Mouse (Mus musculus): ENCODE results near the gene Nek7. TPM values are rescaled to one million over a fixed set of nuclear protein-coding genes. Genes with fewer than 3 reads are reported as not detected.

Nek7 gene
- 16.6 and 16.7 TPM in 2 replicates for polyA plus RNA-seq (2015; fragmentation: Nextera tagmentation; extraction: Ambion mirVana)

DNA sequence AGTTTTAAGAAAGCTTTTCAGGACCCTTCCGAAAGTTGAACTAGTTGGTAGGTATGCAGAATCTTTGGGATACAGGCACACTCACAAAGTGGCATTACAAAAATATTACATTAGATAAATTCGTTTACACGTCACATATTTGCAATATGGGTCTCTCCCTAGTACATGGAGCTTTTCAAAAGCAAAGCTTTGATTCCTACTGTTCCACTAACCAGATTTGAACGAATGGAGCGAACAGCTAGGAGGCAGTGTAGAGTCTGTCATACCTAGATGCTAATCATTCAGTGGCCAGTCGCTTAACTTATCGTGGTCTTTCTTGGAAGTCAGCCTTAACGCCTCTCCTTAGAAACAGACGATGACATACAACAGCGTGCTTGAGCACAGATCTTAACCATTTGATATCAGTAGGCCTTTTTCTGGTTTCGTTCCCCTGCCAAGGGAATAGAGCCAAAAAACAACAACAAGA lies at the start of gene Nek7:
Gene Nek7, minus strand, starts transcription at position 146 of the 466 bp plus-strand sequence.
- no peak for ATAC-seq
- WGBS: 6% methylated on average over 11 of the region's 11 CpGs

DNA sequence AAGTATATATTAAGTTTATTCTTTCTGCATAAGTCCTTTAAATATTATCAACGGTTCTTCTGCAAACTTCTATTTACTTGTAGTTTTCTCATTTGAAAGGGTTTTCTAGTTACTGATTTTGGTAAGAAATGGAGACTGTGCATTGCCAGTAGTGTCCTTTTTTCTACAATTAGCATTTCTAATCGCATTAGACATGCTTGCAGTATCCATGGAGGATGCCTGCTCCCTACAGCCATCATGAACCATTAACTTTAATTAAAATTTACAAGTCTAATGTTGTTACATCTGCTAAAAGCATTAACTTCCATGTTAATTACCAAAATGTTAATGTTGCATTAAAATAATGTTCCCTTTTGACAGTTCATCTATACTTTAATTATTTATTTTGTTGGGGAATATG lies 42.4 kb upstream of the Nek7 start:
- Histone ChIP-seq H3K4me3 (ENCODE audit: low read depth, low read length) (no peak overlapping the region), H3K4me2 (replicated peaks; ENCODE audit: low read depth) (no peak overlapping the region), H3K27ac (ENCODE audit: low read depth, low read length) (no peak overlapping the region), H3K4me1 (replicated peaks; ENCODE audit: control insufficient read depth, insufficient read depth, low read length) (no peaks in the 10 kb centered on the region), H3K27me3 (replicated peaks; ENCODE audit: control insufficient read depth, insufficient read depth, low read length) (no peaks in the 10 kb centered on the region), H3K36me3 (ENCODE audit: control insufficient read depth, insufficient read depth) (no peaks in the 10 kb centered on the region), H3K9me3 (ENCODE audit: control insufficient read depth) (no peaks in the 10 kb centered on the region), H3K9ac (ENCODE audit: low read depth, low read length) (no peak overlapping the region)
- ATAC-seq: no peak
- TF ChIP-seq CTCF (IDR thresholded peaks at IDR 0.05; ENCODE audit: low read depth): no peak
- 80% methylated on average over 2 of the region's 2 CpGs for WGBS

More for the DNA sequence above, at the start of gene Nek7:
- Histone ChIP-seq H3K9me3 (ENCODE audit: control insufficient read depth) (no peaks in the 10 kb centered on the region), H3K4me3 (ENCODE audit: low read depth, low read length) (peak within 1 kb of the TSS; percentile 98), H3K4me2 (replicated peaks; ENCODE audit: low read depth) (peak within 1 kb of the TSS; percentile 89), H3K27me3 (replicated peaks; ENCODE audit: control insufficient read depth, insufficient read depth, low read length) (no peaks in the 10 kb centered on the region), H3K4me1 (replicated peaks; ENCODE audit: control insufficient read depth, insufficient read depth, low read length) (no peaks in the 10 kb centered on the region), H3K27ac (ENCODE audit: low read depth, low read length) (peak within 1 kb of the TSS; percentile 93), H3K36me3 (ENCODE audit: control insufficient read depth, insufficient read depth) (no peaks in the 10 kb centered on the region), H3K9ac (ENCODE audit: low read depth, low read length) (peak within 1 kb of the TSS; percentile 84)
- peak; percentile 76 for TF ChIP-seq CTCF (IDR thresholded peaks at IDR 0.05; ENCODE audit: low read depth)

DNA sequence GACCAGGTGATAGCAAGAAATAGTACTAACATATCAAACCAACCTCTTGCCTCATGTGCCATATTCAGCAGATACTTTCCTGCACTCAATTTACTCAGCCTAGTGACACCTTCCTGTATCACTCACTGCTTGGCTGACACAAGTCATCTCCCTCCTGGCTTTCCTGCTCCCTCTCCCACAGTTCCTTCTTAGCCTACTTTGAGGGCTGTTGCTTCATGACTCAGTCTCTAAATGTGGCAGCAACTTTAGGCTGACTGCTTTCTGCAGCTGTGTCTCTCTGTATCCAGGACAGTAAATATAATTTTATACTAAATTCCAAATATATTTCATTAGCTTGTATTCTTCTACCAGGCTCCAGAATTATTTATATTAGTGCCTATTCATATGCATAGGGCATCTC lies 34.3 kb upstream of the Nek7 start:
- Histone ChIP-seq H3K27me3 (replicated peaks; ENCODE audit: control insufficient read depth, insufficient read depth, low read length) (no peaks in the 10 kb centered on the region), H3K27ac (ENCODE audit: low read depth, low read length) (no peak overlapping the region), H3K4me1 (replicated peaks; ENCODE audit: control insufficient read depth, insufficient read depth, low read length) (no peaks in the 10 kb centered on the region), H3K4me3 (ENCODE audit: low read depth, low read length) (no peak overlapping the region), H3K9ac (ENCODE audit: low read depth, low read length) (no peak overlapping the region), H3K36me3 (ENCODE audit: control insufficient read depth, insufficient read depth) (no peaks in the 10 kb centered on the region), H3K9me3 (ENCODE audit: control insufficient read depth) (no peaks in the 10 kb centered on the region), H3K4me2 (replicated peaks; ENCODE audit: low read depth) (no peak overlapping the region)
- TF ChIP-seq CTCF (IDR thresholded peaks at IDR 0.05; ENCODE audit: low read depth): no peak
- ATAC-seq: no peak

DNA sequence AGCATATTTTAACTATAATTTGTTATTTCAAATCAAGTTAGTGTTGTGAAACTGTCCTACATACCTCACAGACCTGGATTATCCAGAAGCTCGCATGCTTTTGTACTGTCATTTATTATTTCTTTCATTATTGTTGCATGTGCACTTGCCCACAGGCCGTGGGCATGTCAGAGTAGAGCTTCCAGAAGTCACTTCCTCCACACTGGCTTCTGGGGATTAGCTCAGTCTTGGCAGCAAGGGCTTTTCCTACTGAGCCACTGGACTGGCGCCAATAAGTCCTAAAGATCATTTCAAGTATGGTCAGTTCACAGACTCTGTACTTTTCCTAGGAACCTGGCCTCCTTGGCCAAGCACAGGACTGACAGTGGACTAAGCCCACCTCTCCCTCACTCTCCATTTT lies 25.1 kb upstream of the Nek7 start:
- no peak for TF ChIP-seq CTCF (IDR thresholded peaks at IDR 0.05; ENCODE audit: low read depth)
- Histone ChIP-seq H3K36me3 (ENCODE audit: control insufficient read depth, insufficient read depth) (no peaks in the 10 kb centered on the region), H3K27me3 (replicated peaks; ENCODE audit: control insufficient read depth, insufficient read depth, low read length) (no peaks in the 10 kb centered on the region), H3K27ac (ENCODE audit: low read depth, low read length) (no peak overlapping the region), H3K4me3 (ENCODE audit: low read depth, low read length) (no peak overlapping the region), H3K4me2 (replicated peaks; ENCODE audit: low read depth) (no peak overlapping the region), H3K9me3 (ENCODE audit: control insufficient read depth) (no peaks in the 10 kb centered on the region), H3K4me1 (replicated peaks; ENCODE audit: control insufficient read depth, insufficient read depth, low read length) (no peaks in the 10 kb centered on the region), H3K9ac (ENCODE audit: low read depth, low read length) (no peak overlapping the region)
- 67% methylated on average over 3 of the region's 3 CpGs for WGBS
- ATAC-seq: no peak

DNA sequence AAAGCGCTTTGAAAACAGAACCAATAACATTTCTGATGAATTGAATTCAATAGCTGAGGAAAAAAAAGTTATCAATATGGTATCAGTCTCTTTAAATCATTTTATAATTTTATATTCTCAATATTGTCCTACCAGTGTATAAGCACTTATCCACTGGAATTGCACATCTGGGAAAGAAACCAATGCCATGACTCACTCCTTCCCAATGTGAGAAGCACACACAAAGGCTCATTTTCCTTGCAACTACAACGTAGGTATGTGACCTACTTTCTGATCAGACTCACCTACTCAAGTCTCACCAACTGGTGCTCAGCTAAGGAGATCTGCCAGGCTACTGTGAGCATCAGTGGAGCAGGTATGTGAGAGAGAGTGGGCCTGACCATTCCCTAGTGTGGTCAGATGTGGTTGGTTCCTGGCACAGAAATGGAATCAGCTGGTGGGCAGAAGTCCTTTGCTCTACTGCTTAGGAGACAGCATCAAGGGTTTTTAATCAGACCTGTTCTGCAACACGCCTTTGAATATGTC lies 23.4 kb upstream of the Nek7 start:
- Histone ChIP-seq H3K9ac (ENCODE audit: low read depth, low read length) (no peak overlapping the region), H3K9me3 (ENCODE audit: control insufficient read depth) (no peaks in the 10 kb centered on the region), H3K36me3 (ENCODE audit: control insufficient read depth, insufficient read depth) (no peaks in the 10 kb centered on the region), H3K27me3 (replicated peaks; ENCODE audit: control insufficient read depth, insufficient read depth, low read length) (no peaks in the 10 kb centered on the region), H3K4me2 (replicated peaks; ENCODE audit: low read depth) (no peak overlapping the region), H3K4me1 (replicated peaks; ENCODE audit: control insufficient read depth, insufficient read depth, low read length) (no peaks in the 10 kb centered on the region), H3K4me3 (ENCODE audit: low read depth, low read length) (no peak overlapping the region), H3K27ac (ENCODE audit: low read depth, low read length) (no peak overlapping the region)
- 93% methylated on average over 3 of the region's 3 CpGs for WGBS
- no peak for TF ChIP-seq CTCF (IDR thresholded peaks at IDR 0.05; ENCODE audit: low read depth)
- ATAC-seq: no peak

DNA sequence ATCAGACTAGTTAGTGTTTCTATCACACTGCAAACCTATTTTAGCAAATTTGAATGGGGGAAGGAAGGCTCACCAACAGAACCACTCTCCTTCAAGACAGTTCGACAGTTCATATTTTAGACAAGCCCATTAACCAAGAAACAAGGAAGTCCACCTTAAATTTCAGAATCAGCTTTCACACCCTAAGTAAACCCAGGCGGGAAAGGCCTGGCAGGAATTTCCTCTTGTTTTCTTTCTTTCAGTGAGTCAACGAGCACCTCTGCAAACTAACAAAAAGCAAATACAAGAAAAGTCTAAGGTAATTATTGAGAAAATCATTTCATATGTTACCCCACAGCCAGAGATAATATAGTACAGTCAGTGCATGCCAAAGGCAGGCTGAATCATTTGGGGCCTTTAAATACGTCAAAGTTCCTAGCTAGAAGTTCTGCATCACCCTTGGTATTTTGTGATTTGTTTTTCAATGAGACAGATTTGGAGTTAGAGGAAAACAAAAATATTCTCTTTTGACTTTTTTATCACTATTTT lies 21.1 kb upstream of the Nek7 start:
- Histone ChIP-seq H3K4me1 (replicated peaks; ENCODE audit: control insufficient read depth, insufficient read depth, low read length) (no peaks in the 10 kb centered on the region), H3K27ac (ENCODE audit: low read depth, low read length) (no peak overlapping the region), H3K4me2 (replicated peaks; ENCODE audit: low read depth) (no peak overlapping the region), H3K36me3 (ENCODE audit: control insufficient read depth, insufficient read depth) (no peaks in the 10 kb centered on the region), H3K9me3 (ENCODE audit: control insufficient read depth) (no peaks in the 10 kb centered on the region), H3K9ac (ENCODE audit: low read depth, low read length) (no peak overlapping the region), H3K27me3 (replicated peaks; ENCODE audit: control insufficient read depth, insufficient read depth, low read length) (no peaks in the 10 kb centered on the region), H3K4me3 (ENCODE audit: low read depth, low read length) (no peak overlapping the region)
- 56% methylated on average over 4 of the region's 4 CpGs for WGBS
- TF ChIP-seq CTCF (IDR thresholded peaks at IDR 0.05; ENCODE audit: low read depth): no peak
- ATAC-seq: no peak

All from intestine, postnatal 0 days (tissue).